Mouse (Mus musculus) cerebellum, adult (tissue): ENCODE measurements around the gene Fhl2.
A peak's percentile ranks its signal among the peaks of the same experiment; 100 is the strongest.
"Not testable (repeated sequence)": the region's sequence is repeated elsewhere in the genome, so short reads cannot be mapped to it uniquely, and the experiment has no call there.

Experiments used
- ATAC-seq: cut with Nextera tagmentation; 2 replicates; pipeline ENCODE4 v1.9.2; 2017; ENCODE audit warnings: mild to moderate bottlenecking, moderate library complexity, mixed read lengths; ENCODE audit not compliant: insufficient number of reproducible peaks, low FRiP score, low TSS enrichment

The Fhl2 gene

DNA sequence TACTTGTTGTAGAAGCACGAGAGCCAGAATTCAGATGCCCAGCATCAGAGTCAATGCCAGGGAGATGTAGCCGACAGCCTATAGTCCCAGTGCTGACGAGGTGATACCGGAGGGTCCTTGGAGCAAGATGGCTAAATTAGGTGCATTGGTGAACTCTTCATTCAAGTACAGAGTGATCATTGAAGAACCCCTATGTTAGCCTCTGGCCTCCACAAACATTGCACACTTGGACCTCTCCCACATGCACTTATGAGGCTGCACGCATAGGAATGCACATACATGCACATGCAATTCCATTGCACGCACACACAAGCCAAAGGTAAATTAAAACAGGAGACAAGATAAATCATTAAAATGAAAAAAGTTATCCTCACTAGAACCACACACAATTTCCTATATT lies 3.4 kb downstream of the Fhl2 start:
- no peak for ATAC-seq

DNA sequence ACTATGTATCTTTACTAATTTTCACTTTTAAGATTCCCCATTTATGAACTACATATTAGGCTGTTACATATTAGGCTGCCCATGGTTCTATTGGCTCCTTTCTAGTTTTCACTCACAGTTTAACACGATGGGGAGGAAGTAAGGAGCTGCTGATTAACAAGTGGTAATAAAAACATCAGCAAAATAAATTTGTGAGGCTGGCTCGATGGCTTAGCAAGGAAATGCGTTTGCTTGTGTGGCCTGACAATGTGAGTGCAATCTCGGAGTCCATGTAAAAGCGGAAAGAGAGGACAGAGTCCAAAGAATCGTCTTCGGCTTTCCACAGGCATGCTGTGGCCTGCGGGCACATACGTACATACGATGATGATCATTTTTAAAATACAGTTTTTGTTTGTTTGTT lies 4.3 kb downstream of the Fhl2 start:
- ATAC-seq, result no peak

- no peak for ATAC-seq
These were observed 5.7 kb downstream of the Fhl2 start for GRCm38 (mm10) chr1:43191078-43191477.

- not testable (repeated sequence) for ATAC-seq
These were observed 7.9 kb downstream of the Fhl2 start for GRCm38 (mm10) chr1:43188893-43189292.

- no peak for ATAC-seq
These were observed 10.4 kb downstream of the Fhl2 start for GRCm38 (mm10) chr1:43186334-43186733.

- no peak for ATAC-seq
These were observed 15.9 kb downstream of the Fhl2 start for GRCm38 (mm10) chr1:43180912-43181311.

DNA sequence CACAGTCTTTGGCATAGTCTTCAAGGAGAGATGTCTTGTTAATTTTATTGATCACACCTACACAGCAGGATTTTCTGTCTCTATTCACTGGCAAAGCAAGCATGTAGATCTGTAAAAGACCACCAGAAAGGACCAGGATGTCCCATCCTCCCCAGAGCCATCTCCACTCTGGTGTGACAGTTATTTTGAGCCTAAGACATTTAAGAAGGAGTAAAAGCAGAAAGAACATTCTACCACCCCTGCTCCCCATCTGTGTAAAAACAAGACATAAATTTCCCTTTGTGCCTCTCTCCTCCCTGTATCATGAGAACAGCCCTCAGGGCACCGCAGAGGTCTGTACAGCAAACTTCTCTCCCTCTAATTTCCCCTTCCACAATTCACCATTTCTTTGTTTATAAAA lies 18.0 kb downstream of the Fhl2 start:
- no peak for ATAC-seq

DNA sequence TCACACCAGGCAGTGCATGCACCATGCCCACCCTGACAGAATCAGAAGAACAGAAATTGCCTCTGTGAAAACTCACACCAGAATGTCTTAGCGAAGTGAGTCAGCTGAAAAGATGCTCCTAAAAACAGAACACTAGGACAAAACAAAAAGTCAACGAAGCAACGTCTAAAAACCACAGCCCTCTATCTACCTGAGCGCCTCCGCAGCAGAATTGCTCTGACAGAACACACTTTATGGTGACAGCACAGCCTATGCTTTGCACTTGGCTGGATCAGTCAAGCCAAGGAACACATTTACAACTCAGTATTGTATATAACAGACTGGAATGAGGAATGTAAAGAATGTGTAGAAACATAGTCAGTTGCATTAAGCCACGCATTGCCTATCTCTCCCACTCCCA lies 18.4 kb downstream of the Fhl2 start:
- ATAC-seq, result no peak

DNA sequence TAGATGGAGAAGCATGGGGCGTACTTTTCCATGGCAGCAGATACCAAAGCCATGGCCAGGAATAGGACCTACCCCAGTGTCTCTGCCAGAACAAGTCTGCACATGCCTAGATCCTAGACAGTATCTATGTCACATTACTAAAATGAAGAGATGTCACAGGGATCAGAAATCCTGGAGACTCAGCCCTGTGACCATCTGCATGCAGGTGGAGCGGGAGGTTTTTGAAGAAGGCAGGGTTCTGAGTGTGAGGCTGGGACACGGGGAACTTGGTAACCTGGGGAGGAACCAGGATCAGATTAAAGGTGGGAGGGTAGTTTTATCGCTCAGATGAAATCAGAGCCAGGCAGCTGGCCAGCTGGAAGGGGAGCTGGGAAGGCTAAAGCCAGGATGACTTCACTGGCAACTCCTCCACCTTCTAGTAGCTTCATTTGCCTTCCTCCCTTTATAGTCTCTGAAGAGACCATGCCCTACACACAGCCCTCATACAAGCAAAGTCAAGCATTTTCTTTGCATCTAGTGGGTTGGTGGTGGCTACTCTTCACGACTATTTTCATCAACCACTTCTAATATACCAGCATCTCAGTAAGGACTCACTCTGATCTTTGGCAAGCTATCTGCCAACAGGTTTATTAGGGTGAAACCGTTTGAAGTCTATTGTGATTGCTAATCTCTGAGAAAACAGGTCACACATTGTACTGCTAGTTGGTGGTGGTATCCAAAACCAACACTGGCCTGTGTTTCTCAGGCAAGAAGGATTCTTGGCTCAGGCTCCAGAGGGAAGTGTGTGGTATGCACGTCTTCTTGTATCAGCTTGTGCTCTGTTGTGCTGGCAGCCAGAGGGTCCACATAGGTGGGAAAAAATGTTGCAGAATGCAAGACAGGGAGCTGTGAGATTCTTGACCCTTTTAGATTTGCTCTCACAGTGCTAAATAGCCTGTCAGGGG lies 23.2 kb downstream of the Fhl2 start:
- ATAC-seq, result no peak

- no peak for ATAC-seq
These were observed 25.0 kb downstream of the Fhl2 start for GRCm38 (mm10) chr1:43171816-43172215.

GRCm38 (mm10) chr1:43171093-43171492 lies 25.7 kb downstream of the Fhl2 start:
- no peak for ATAC-seq

- ATAC-seq, result no peak
These were observed 27.1 kb downstream of the Fhl2 start for GRCm38 (mm10) chr1:43169661-43170060.

DNA sequence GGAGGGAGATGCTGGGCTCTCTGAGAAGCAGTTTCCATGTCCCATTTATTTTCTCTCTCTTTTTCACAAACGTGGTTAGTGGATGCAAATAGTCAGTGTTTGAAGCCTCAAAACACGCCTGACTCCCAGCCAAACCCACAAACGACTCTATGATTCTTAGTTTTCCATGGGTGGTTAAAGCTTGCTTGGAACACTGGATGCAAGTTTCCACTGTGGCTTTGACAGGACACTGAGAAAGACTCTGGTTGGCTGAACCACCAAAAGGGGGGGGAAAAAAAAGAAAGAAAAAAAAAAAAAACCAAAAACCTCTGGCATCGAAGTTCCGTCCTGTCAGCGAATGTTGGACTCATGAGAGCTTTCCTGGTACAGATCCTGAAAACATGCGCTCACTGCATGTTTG lies 27.6 kb downstream of the Fhl2 start:
- ATAC-seq, result no peak

DNA sequence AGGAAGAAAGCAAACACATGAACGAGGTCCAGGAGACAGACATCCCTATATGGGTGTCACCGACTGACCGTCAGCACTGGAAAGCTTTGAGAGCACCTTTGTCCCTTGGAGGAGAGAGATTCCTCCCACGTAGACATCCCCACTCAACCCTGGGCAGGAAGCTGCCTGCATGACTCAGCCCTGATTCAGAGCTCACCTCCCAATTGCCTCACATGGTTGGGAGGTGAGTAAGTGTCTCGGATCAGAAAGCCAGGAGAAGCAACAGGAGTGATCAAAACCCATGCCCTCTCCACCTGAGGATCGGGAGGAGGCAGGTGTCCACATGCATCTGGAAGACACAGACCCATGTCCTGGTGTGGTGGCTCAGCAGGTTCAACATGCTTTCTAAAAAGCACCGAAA lies 28.2 kb downstream of the Fhl2 start:
- ATAC-seq, result no peak

- ATAC-seq, result no peak
These were observed 28.8 kb downstream of the Fhl2 start for GRCm38 (mm10) chr1:43168026-43168425.

GRCm38 (mm10) chr1:43164582-43164981 lies 32.2 kb downstream of the Fhl2 start:
- no peak for ATAC-seq

GRCm38 (mm10) chr1:43163467-43164418 lies 33.0 kb downstream of the Fhl2 start:
- peak; percentile 45; the same call in 1 of the 2 replicates for ATAC-seq

- ATAC-seq, result no peak
These were observed 33.7 kb downstream of the Fhl2 start for GRCm38 (mm10) chr1:43163084-43163466.

DNA sequence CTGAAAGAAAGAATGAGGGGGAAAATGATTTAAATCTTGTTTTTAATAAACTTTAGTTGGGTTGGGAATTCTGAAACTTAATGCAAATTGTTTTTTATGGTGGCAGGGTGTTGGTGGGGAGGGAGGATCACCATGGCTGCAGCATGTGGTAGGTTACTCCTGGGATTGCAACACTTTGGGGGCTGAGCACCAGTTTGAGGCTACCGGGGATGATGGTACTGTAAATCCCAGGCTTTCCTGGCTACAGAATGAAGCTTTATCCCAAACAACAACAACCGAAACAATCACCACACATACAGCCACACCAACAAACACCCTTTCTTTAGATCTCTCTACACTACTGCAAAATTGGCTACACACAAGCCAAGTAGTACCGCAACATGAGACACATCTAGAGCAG lies 34.4 kb downstream of the Fhl2 start:
- ATAC-seq, result no peak

GRCm38 (mm10) chr1:43159429-43159828 lies 37.4 kb downstream of the Fhl2 start:
- no peak for ATAC-seq

- no peak for ATAC-seq
These were observed 38.9 kb downstream of the Fhl2 start for GRCm38 (mm10) chr1:43157907-43158306.
